Mouse (Mus musculus): ENCODE results near the gene Aen.

Aen gene

GRCm38 (mm10) chr7:78938957-78939602 lies 43.4 kb downstream of the Aen start:
- DNase-seq (ENCODE audit: low spot score in 2 of 2): no peak

- DNase-seq (ENCODE audit: low spot score in 2 of 2): no peak
Observed at GRCm38 (mm10) chr7:78940971-78941370, 45.3 kb downstream of the Aen start.

DNA sequence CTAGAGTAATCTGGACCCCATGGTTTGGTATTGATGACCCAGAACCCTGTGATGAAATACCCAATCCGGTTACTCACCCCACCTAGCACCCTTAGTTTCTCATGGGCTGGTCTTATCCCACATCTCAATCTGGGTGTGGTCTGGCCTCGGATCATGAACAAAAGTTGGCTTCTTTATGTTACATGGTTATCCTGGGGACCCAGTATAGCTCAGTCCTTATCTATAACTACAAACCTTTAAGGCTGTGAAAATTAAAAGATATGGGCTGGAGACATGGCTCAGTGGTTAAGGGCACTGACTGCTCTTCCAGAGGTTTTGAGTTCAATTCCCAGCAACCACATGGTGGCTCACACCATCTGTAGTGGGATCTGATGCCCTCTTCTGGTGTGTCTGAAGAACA lies 46.9 kb downstream of the Aen start:
- no peak for DNase-seq (ENCODE audit: low spot score in 2 of 2)

DNA sequence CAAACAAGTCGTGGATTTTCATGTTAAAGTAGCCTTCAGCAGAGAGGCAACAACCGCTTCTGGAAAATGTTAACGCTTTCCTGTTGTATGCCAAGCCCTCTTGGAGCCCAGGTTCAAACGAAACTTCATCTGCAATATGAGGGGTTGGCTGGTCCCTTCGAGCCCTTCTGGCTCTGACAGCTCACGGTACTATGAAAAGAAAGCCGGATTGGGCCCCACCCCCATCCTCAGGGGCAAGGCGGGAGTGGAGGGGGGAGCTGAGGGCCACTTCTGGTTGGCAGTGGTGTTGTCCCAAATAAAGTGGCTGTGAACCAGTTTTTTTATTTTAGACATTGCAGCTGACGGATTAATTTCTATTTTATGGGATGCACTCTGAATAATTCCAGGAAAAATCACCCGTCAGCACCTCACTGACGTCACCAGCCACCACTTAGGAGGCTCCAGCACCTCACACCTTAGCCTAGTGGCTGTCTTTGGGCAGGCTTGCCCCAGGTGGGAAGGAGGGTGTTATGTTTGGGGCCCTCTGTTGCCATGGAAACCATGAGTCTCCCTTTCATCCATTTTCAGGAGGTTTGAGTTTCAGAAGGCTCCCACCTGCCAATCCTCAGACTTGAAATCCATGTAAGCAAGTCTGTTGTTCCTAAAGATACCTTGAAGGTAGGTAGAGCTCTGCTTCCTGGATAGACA lies 58.4 kb downstream of the Aen start:
- no peak for DNase-seq (ENCODE audit: low spot score in 2 of 2)

DNA sequence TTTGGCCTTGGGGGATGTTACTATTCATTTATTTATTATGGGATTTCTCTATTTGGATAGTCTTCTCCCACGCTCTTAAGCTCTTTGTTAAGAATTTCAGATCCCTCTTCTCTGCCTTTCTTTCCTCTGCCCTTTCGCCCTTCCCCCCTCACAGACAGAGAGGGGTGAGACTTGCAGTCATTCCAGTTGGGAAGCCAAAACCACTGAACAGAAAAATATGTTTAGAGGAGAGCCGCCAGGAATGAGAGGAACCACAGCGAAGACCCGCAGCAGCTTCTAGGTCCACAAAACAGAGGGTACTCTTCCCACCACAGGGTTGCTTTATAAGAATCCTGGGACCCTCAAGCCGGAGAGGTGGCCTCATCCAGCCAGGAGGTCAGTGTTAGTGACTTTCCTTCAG lies 59.0 kb downstream of the Aen start:
- DNase-seq (ENCODE audit: low spot score in 2 of 2): no peak

DNA sequence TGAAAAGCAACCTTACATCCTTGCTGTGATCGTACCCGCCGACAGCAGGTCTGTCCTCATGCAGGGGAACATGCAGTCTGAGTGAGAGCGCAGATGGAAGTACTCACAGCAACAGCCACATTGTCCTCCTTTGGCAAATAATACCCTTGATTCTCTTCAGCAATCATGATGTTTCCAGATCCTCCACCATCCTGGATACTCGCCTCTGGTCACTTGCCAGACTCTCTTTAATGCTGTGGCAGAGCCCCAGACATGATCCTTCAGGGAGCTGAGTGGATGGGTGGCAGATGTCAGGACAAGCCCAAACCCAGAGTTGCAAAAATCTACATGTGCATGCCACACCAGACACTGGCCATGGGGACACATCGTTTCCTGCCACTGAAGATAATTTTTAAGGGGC lies 59.4 kb downstream of the Aen start:
- no peak for DNase-seq (ENCODE audit: low spot score in 2 of 2)

GRCm38 (mm10) chr7:78958499-78959073 lies 62.9 kb downstream of the Aen start:
- no peak for DNase-seq (ENCODE audit: low spot score in 2 of 2)

Measured in left cerebral cortex, adult 9 months (tissue).